Mouse (Mus musculus) myocyte (in vitro differentiated cells): ENCODE data around the gene Chn1.

ENCODE experiments used
- E2F4 ChIP-seq: IDR thresholded peaks from one replicate; pipeline ENCODE4 v1.6.1; 2011; ENCODE audit warnings: mild to moderate bottlenecking, control low read depth, moderate library complexity; ENCODE audit not compliant: insufficient read depth
- USF1 ChIP-seq: IDR thresholded peaks from one replicate; pipeline ENCODE4 v1.6.1; 2011; ENCODE audit warnings: low read depth, mild to moderate bottlenecking, control low read depth, moderate library complexity

GRCm38 (mm10) chr2:73712481-73712880, 62.7 kb downstream of the Chn1 start:
- no peak for TF ChIP-seq USF1
- no peak for TF ChIP-seq E2F4
